Mouse (Mus musculus): ENCODE results near the gene Gnaq. TPM values are rescaled to one million over a fixed set of nuclear protein-coding genes. Genes with fewer than 3 reads are reported as not detected.

The Gnaq gene
- polyA plus RNA-seq, 1 experiment, result 8.1 TPM

GRCm38 (mm10) chr19:16238512-16238911 lies 105.9 kb downstream of the Gnaq start:
- no peaks in the 10 kb centered on the region; the same call in 1 of the 2 replicates for H3K4me1 ChIP-seq (replicated peaks; ENCODE audit: control insufficient read depth, insufficient read depth, low read length)
- no peak overlapping the region for H3K4me3 ChIP-seq (ENCODE audit: control insufficient read depth, insufficient read depth, low read length)
- no peaks in the 10 kb centered on the region for H3K27me3 ChIP-seq (ENCODE audit: control insufficient read depth, insufficient read depth, low read length)
- TF ChIP-seq CTCF (IDR thresholded peaks at IDR 0.05; ENCODE audit: borderline replicate concordance, control insufficient read depth, extremely low read depth, insufficient read depth, low read length, poor library complexity) (no peak), POLR2A (IDR thresholded peaks at IDR 0.05; ENCODE audit: control insufficient read depth, extremely low read depth, insufficient read depth, low read length, poor library complexity) (no peak)
- whole genome bisulfite sequencing, result 88% methylated on average over 2 of the region's 2 CpGs
- DNase-seq, result no peak
- H3K36me3 ChIP-seq (ENCODE audit: control insufficient read depth, insufficient read depth, low read length), result no peaks in the 10 kb centered on the region
- no peak overlapping the region for H3K27ac ChIP-seq (ENCODE audit: control insufficient read depth, insufficient read depth, low read length)

- H3K4me1 ChIP-seq (replicated peaks; ENCODE audit: control insufficient read depth, insufficient read depth, low read length), result no peaks in the 10 kb centered on the region; the same call in 1 of the 2 replicates
- no peaks in the 10 kb centered on the region for H3K36me3 ChIP-seq (ENCODE audit: control insufficient read depth, insufficient read depth, low read length)
- no peak for DNase-seq
- H3K27ac ChIP-seq (ENCODE audit: control insufficient read depth, insufficient read depth, low read length), result no peak overlapping the region
- WGBS, result 94% methylated on average over 3 of the region's 3 CpGs
- TF ChIP-seq POLR2A (IDR thresholded peaks at IDR 0.05; ENCODE audit: control insufficient read depth, extremely low read depth, insufficient read depth, low read length, poor library complexity) (no peak), CTCF (IDR thresholded peaks at IDR 0.05; ENCODE audit: borderline replicate concordance, control insufficient read depth, extremely low read depth, insufficient read depth, low read length, poor library complexity) (no peak)
- H3K4me3 ChIP-seq (ENCODE audit: control insufficient read depth, insufficient read depth, low read length), result no peak overlapping the region
- H3K27me3 ChIP-seq (ENCODE audit: control insufficient read depth, insufficient read depth, low read length), result no peaks in the 10 kb centered on the region
These were observed 110.1 kb downstream of the Gnaq start for GRCm38 (mm10) chr19:16242708-16243107.

- no peaks in the 10 kb centered on the region for H3K36me3 ChIP-seq (ENCODE audit: control insufficient read depth, insufficient read depth, low read length)
- no peak for DNase-seq
- TF ChIP-seq POLR2A (IDR thresholded peaks at IDR 0.05; ENCODE audit: control insufficient read depth, extremely low read depth, insufficient read depth, low read length, poor library complexity), result no peak
- TF ChIP-seq CTCF (IDR thresholded peaks at IDR 0.05; ENCODE audit: borderline replicate concordance, control insufficient read depth, extremely low read depth, insufficient read depth, low read length, poor library complexity), result no peak
- H3K4me1 ChIP-seq (replicated peaks; ENCODE audit: control insufficient read depth, insufficient read depth, low read length), result peaks cover 2% of the 10 kb centered on the region; the same call in 1 of the 2 replicates
- 95% methylated on average over 2 of the region's 2 CpGs for WGBS
- no peak overlapping the region for H3K4me3 ChIP-seq (ENCODE audit: control insufficient read depth, insufficient read depth, low read length)
- no peaks in the 10 kb centered on the region for H3K27me3 ChIP-seq (ENCODE audit: control insufficient read depth, insufficient read depth, low read length)
- no peak overlapping the region for H3K27ac ChIP-seq (ENCODE audit: control insufficient read depth, insufficient read depth, low read length)
These were observed 116.4 kb downstream of the Gnaq start for GRCm38 (mm10) chr19:16249025-16249424.

- Histone ChIP-seq H3K36me3 (ENCODE audit: control insufficient read depth, insufficient read depth, low read length) (no peaks in the 10 kb centered on the region), H3K27ac (ENCODE audit: control insufficient read depth, insufficient read depth, low read length) (no peak overlapping the region), H3K4me1 (replicated peaks; ENCODE audit: control insufficient read depth, insufficient read depth, low read length) (peaks cover 2% of the 10 kb centered on the region; the same call in 1 of the 2 replicates), H3K27me3 (ENCODE audit: control insufficient read depth, insufficient read depth, low read length) (no peaks in the 10 kb centered on the region), H3K4me3 (ENCODE audit: control insufficient read depth, insufficient read depth, low read length) (no peak overlapping the region)
- TF ChIP-seq POLR2A (IDR thresholded peaks at IDR 0.05; ENCODE audit: control insufficient read depth, extremely low read depth, insufficient read depth, low read length, poor library complexity) (no peak), CTCF (IDR thresholded peaks at IDR 0.05; ENCODE audit: borderline replicate concordance, control insufficient read depth, extremely low read depth, insufficient read depth, low read length, poor library complexity) (no peak)
- DNase-seq, result no peak
- 91% methylated on average over 3 of the region's 3 CpGs for WGBS
These were observed 118.3 kb downstream of the Gnaq start for GRCm38 (mm10) chr19:16250921-16251320.

GRCm38 (mm10) chr19:16251819-16252218 lies 119.2 kb downstream of the Gnaq start:
- no peaks in the 10 kb centered on the region for H3K27me3 ChIP-seq (ENCODE audit: control insufficient read depth, insufficient read depth, low read length)

GRCm38 (mm10) chr19:16252696-16253095 lies 120.1 kb downstream of the Gnaq start:
- Histone ChIP-seq H3K4me3 (ENCODE audit: control insufficient read depth, insufficient read depth, low read length) (no peak overlapping the region), H3K27me3 (ENCODE audit: control insufficient read depth, insufficient read depth, low read length) (no peaks in the 10 kb centered on the region), H3K36me3 (ENCODE audit: control insufficient read depth, insufficient read depth, low read length) (no peaks in the 10 kb centered on the region), H3K4me1 (replicated peaks; ENCODE audit: control insufficient read depth, insufficient read depth, low read length) (peaks cover 2% of the 10 kb centered on the region; the same call in 1 of the 2 replicates), H3K27ac (ENCODE audit: control insufficient read depth, insufficient read depth, low read length) (no peak overlapping the region)
- TF ChIP-seq CTCF (IDR thresholded peaks at IDR 0.05; ENCODE audit: borderline replicate concordance, control insufficient read depth, extremely low read depth, insufficient read depth, low read length, poor library complexity) (no peak), POLR2A (IDR thresholded peaks at IDR 0.05; ENCODE audit: control insufficient read depth, extremely low read depth, insufficient read depth, low read length, poor library complexity) (no peak)
- WGBS, result 53% methylated on average over 4 of the region's 4 CpGs
- DNase-seq, result no peak

More at GRCm38 (mm10) chr19:16251819-16252218, 119.2 kb downstream of the Gnaq start:
- no peak for TF ChIP-seq POLR2A (IDR thresholded peaks at IDR 0.05; ENCODE audit: control insufficient read depth, extremely low read depth, insufficient read depth, low read length, poor library complexity)
- TF ChIP-seq CTCF (IDR thresholded peaks at IDR 0.05; ENCODE audit: borderline replicate concordance, control insufficient read depth, extremely low read depth, insufficient read depth, low read length, poor library complexity), result no peak
- peaks cover 2% of the 10 kb centered on the region; the same call in 1 of the 2 replicates for H3K4me1 ChIP-seq (replicated peaks; ENCODE audit: control insufficient read depth, insufficient read depth, low read length)
- H3K27ac ChIP-seq (ENCODE audit: control insufficient read depth, insufficient read depth, low read length), result no peak overlapping the region
- DNase-seq, result no peak
- 48% methylated on average over 5 of the region's 5 CpGs for WGBS
- H3K4me3 ChIP-seq (ENCODE audit: control insufficient read depth, insufficient read depth, low read length), result no peak overlapping the region
- H3K36me3 ChIP-seq (ENCODE audit: control insufficient read depth, insufficient read depth, low read length), result no peaks in the 10 kb centered on the region

GRCm38 (mm10) chr19:16254881-16255280 lies 122.2 kb downstream of the Gnaq start:
- Histone ChIP-seq H3K27ac (ENCODE audit: control insufficient read depth, insufficient read depth, low read length) (no peak overlapping the region), H3K4me3 (ENCODE audit: control insufficient read depth, insufficient read depth, low read length) (no peak overlapping the region), H3K4me1 (replicated peaks; ENCODE audit: control insufficient read depth, insufficient read depth, low read length) (peaks cover 2% of the 10 kb centered on the region; the same call in 1 of the 2 replicates), H3K36me3 (ENCODE audit: control insufficient read depth, insufficient read depth, low read length) (no peaks in the 10 kb centered on the region), H3K27me3 (ENCODE audit: control insufficient read depth, insufficient read depth, low read length) (no peaks in the 10 kb centered on the region)
- TF ChIP-seq POLR2A (IDR thresholded peaks at IDR 0.05; ENCODE audit: control insufficient read depth, extremely low read depth, insufficient read depth, low read length, poor library complexity) (no peak), CTCF (IDR thresholded peaks at IDR 0.05; ENCODE audit: borderline replicate concordance, control insufficient read depth, extremely low read depth, insufficient read depth, low read length, poor library complexity) (no peak)
- 81% methylated on average over 1 of the region's 1 CpGs for WGBS
- DNase-seq, result no peak

Data from thymus, adult 2 months (tissue).